Mouse (Mus musculus) G1E (cell line): ENCODE results near the gene Nhsl2. TPM values are rescaled to one million over a fixed set of nuclear protein-coding genes. Genes with fewer than 3 reads are reported as not detected.

Source experiments
- ATAC-seq: 2 replicates; pipeline ENCODE4 v1.8.0; 2016; ENCODE audit warnings: mild to moderate bottlenecking; ENCODE audit not compliant: insufficient number of reproducible peaks, poor library complexity, low FRiP score, severe bottlenecking; ENCODE audit errors: extremely low read depth
- DNase-seq: peaks from one replicate; pipeline ENCODE4 v3.0.0; 2012; ENCODE audit warnings: low spot score
- H3K27me3 ChIP-seq: 2 replicates; pipeline ENCODE4 v1.6.1; 2012; ENCODE audit warnings: mild to moderate bottlenecking, low read length, inconsistent platforms; ENCODE audit not compliant: insufficient read depth
- H3K36me3 ChIP-seq: replicated peaks from 2 replicates; pipeline ENCODE3; 2012; ENCODE audit warnings: mild to moderate bottlenecking, inconsistent platforms
- H3K4me1 ChIP-seq: 2 replicates; pipeline ENCODE4 v1.6.1; 2012; ENCODE audit warnings: low read depth, low read length, inconsistent platforms, mixed read lengths; ENCODE audit not compliant: insufficient read depth
- H3K4me3 ChIP-seq: 2 replicates; pipeline ENCODE4 v1.5.1; 2012; ENCODE audit warnings: low read depth, mild to moderate bottlenecking, inconsistent platforms, low read length, moderate library complexity, mixed read lengths
- H3K9me3 ChIP-seq: replicated peaks from 2 replicates; pipeline ENCODE4 v1.6.1; 2012; ENCODE audit warnings: inconsistent platforms
- CTCF ChIP-seq: IDR thresholded peaks from 2 replicates; pipeline ENCODE4 v1.5.1; 2012; ENCODE audit warnings: low read depth, low read length, inconsistent platforms, mixed read lengths
- GATA1 ChIP-seq: IDR thresholded peaks from 2 replicates; pipeline ENCODE4 v1.6.1; 2012; ENCODE audit warnings: borderline replicate concordance, low read length, inconsistent platforms, mixed read lengths
- GATA2 ChIP-seq: IDR thresholded peaks from 2 replicates; pipeline ENCODE4 v1.6.1; 2012; ENCODE audit warnings: low read depth, low read length, inconsistent platforms, borderline replicate concordance
- POLR2AphosphoS5 ChIP-seq: IDR thresholded peaks from 2 replicates; pipeline ENCODE4 v1.6.1; 2012; ENCODE audit warnings: low read depth, low read length, inconsistent platforms; ENCODE audit not compliant: insufficient replicate concordance
- TAL1 ChIP-seq: conservative IDR thresholded peaks from 2 replicates; pipeline ENCODE4 v1.6.1; 2012; ENCODE audit warnings: low read depth, low read length, inconsistent platforms, mixed read lengths
- polyA plus RNA-seq: library from polyadenylated mRNA; stranded (reverse); fragments of >175 nt; gene quantifications from 2 replicates; pipeline ENCODE4 v1.2.3, GENCODE M21; 2012
- total RNA-seq, 2 experiments: library from RNA; stranded (forward) in 1 of 2; stranded (reverse) in 1 of 2; fragments of 200-1000 nt in 1 of 2; fragments of >200 nt in 1 of 2; fragmentation: Nextera tagmentation in 1 of 2; gene quantifications; 2 replicates each; pipeline ENCODE4 v1.2.3; 2014 to 2017

Nhsl2 gene
- total and polyA plus RNA-seq, 3 experiments, result 0.02 to 0.05 TPM; not detected in 1

- ATAC-seq, result no peak
- Histone ChIP-seq H3K4me1 (no peaks in the 10 kb centered on the region), H3K9me3 (no peaks in the 10 kb centered on the region), H3K36me3 (no peaks in the 10 kb centered on the region), H3K27me3 (no peaks in the 10 kb centered on the region), H3K4me3 (no peak overlapping the region)
- TF ChIP-seq CTCF (no peak), POLR2AphosphoS5 (no peak), TAL1 (no peak), GATA1 (no peak), GATA2 (no peak)
- DNase-seq, result no peak
Measured at GRCm38 (mm10) chrX:101932244-101932643, 83.1 kb downstream of the Nhsl2 start.

GRCm38 (mm10) chrX:101933346-101933745 lies 84.2 kb downstream of the Nhsl2 start:
- no peak overlapping the region for H3K4me3 ChIP-seq
- no peaks in the 10 kb centered on the region for H3K4me1 ChIP-seq
- H3K27me3 ChIP-seq, result no peaks in the 10 kb centered on the region
- ATAC-seq (no peak), DNase-seq (no peak)
- H3K9me3 ChIP-seq, result no peaks in the 10 kb centered on the region
- TF ChIP-seq TAL1 (no peak), GATA1 (no peak), GATA2 (no peak), POLR2AphosphoS5 (no peak), CTCF (no peak)
- no peaks in the 10 kb centered on the region for H3K36me3 ChIP-seq

GRCm38 (mm10) chrX:101935291-101935840 lies 86.2 kb downstream of the Nhsl2 start:
- H3K4me3 ChIP-seq, result no peak overlapping the region
- no peak for ATAC-seq
- no peaks in the 10 kb centered on the region for H3K27me3 ChIP-seq
- H3K36me3 ChIP-seq, result no peaks in the 10 kb centered on the region
- no peak for DNase-seq
- H3K4me1 ChIP-seq, result no peaks in the 10 kb centered on the region
- no peaks in the 10 kb centered on the region for H3K9me3 ChIP-seq
- TF ChIP-seq GATA2, result no peak
- TF ChIP-seq POLR2AphosphoS5, result no peak
- TF ChIP-seq CTCF, result no peak
- TF ChIP-seq TAL1, result no peak
- TF ChIP-seq GATA1, result no peak

GRCm38 (mm10) chrX:101939486-101939885 lies 90.3 kb downstream of the Nhsl2 start:
- Histone ChIP-seq H3K9me3 (no peaks in the 10 kb centered on the region), H3K27me3 (peaks cover 3% of the 10 kb centered on the region; the same call in 1 of the 2 replicates)

GRCm38 (mm10) chrX:101942461-101942896 lies 93.3 kb downstream of the Nhsl2 start:
- H3K27me3 ChIP-seq, result peaks cover 3% of the 10 kb centered on the region; the same call in 1 of the 2 replicates
- no peak for ATAC-seq
- H3K9me3 ChIP-seq, result no peaks in the 10 kb centered on the region
- no peak for TF ChIP-seq GATA2
- TF ChIP-seq GATA1, result no peak
- TF ChIP-seq CTCF, result no peak
- no peak for TF ChIP-seq POLR2AphosphoS5
- no peak for TF ChIP-seq TAL1
- no peak for DNase-seq
- H3K4me3 ChIP-seq, result no peak overlapping the region
- no peaks in the 10 kb centered on the region for H3K36me3 ChIP-seq
- no peaks in the 10 kb centered on the region for H3K4me1 ChIP-seq

More at GRCm38 (mm10) chrX:101939486-101939885, 90.3 kb downstream of the Nhsl2 start:
- Histone ChIP-seq H3K36me3 (no peaks in the 10 kb centered on the region), H3K4me3 (no peak overlapping the region), H3K4me1 (no peaks in the 10 kb centered on the region)
- no peak for ATAC-seq
- TF ChIP-seq POLR2AphosphoS5 (no peak), GATA1 (no peak), GATA2 (no peak), CTCF (no peak), TAL1 (no peak)
- DNase-seq, result no peak

GRCm38 (mm10) chrX:101943743-101944142 lies 94.6 kb downstream of the Nhsl2 start:
- Histone ChIP-seq H3K4me1 (no peaks in the 10 kb centered on the region), H3K4me3 (no peak overlapping the region), H3K9me3 (no peaks in the 10 kb centered on the region), H3K36me3 (no peaks in the 10 kb centered on the region), H3K27me3 (peaks cover 3% of the 10 kb centered on the region; the same call in 1 of the 2 replicates)
- TF ChIP-seq CTCF (no peak), POLR2AphosphoS5 (no peak), TAL1 (no peak), GATA2 (no peak), GATA1 (no peak)
- ATAC-seq (no peak), DNase-seq (no peak)
